Mouse (Mus musculus): ENCODE results near the gene Kazn. TPM values are rescaled to one million over a fixed set of nuclear protein-coding genes. Genes with fewer than 3 reads are reported as not detected.
A peak's percentile ranks its signal among the peaks of the same experiment; 100 is the strongest.

Gene Kazn
- polyA plus RNA-seq, 1 experiment from 2014 or later, result 12.9 TPM

- no peaks in the 10 kb centered on the region for H3K9me3 ChIP-seq (ENCODE audit: control insufficient read depth, low read length)
- peak; percentile 29; the same call in 1 of the 2 replicates for ATAC-seq (ENCODE audit: low FRiP score, low TSS enrichment)
- H3K27ac ChIP-seq (ENCODE audit: low read depth, low read length), result no peak overlapping the region
- no peak overlapping the region for H3K4me3 ChIP-seq (ENCODE audit: low read length)
- H3K4me2 ChIP-seq (replicated peaks; ENCODE audit: low read depth, low read length), result no peak overlapping the region
- no peak overlapping the region for H3K9ac ChIP-seq (ENCODE audit: low read depth, low read length)
- no peaks in the 10 kb centered on the region for H3K27me3 ChIP-seq (ENCODE audit: control insufficient read depth, insufficient read depth, low read length)
- 0 out of 2 replicates have a peak, but pooled peaks cover 8% of the 10 kb centered on the region for H3K4me1 ChIP-seq (ENCODE audit: control insufficient read depth, insufficient read depth, low read length)
- 21% methylated on average over 5 of the region's 5 CpGs for WGBS
- H3K36me3 ChIP-seq (ENCODE audit: control insufficient read depth, insufficient read depth, low read length), result no peaks in the 10 kb centered on the region
Measured at GRCm38 (mm10) chr4:142248426-142248825, 9.2 kb upstream of the Kazn start.

- Histone ChIP-seq H3K9ac (ENCODE audit: low read depth, low read length) (no peak overlapping the region), H3K36me3 (ENCODE audit: control insufficient read depth, insufficient read depth, low read length) (no peaks in the 10 kb centered on the region), H3K9me3 (ENCODE audit: control insufficient read depth, low read length) (no peaks in the 10 kb centered on the region), H3K4me1 (ENCODE audit: control insufficient read depth, insufficient read depth, low read length) (0 out of 2 replicates have a peak, but pooled peaks cover 8% of the 10 kb centered on the region), H3K27me3 (ENCODE audit: control insufficient read depth, insufficient read depth, low read length) (no peaks in the 10 kb centered on the region), H3K27ac (ENCODE audit: low read depth, low read length) (no peak overlapping the region), H3K4me3 (ENCODE audit: low read length) (no peak overlapping the region), H3K4me2 (replicated peaks; ENCODE audit: low read depth, low read length) (no peak overlapping the region)
- WGBS, result 47% methylated on average over 5 of the region's 5 CpGs
- ATAC-seq (ENCODE audit: low FRiP score, low TSS enrichment), result no peak
Measured at GRCm38 (mm10) chr4:142246698-142247097, 7.5 kb upstream of the Kazn start.

- no peaks in the 10 kb centered on the region for H3K9me3 ChIP-seq (ENCODE audit: control insufficient read depth, low read length)
- H3K4me2 ChIP-seq (replicated peaks; ENCODE audit: low read depth, low read length), result no peak overlapping the region
- no peaks in the 10 kb centered on the region for H3K36me3 ChIP-seq (ENCODE audit: control insufficient read depth, insufficient read depth, low read length)
- no peak overlapping the region for H3K4me3 ChIP-seq (ENCODE audit: low read length)
- H3K4me1 ChIP-seq (ENCODE audit: control insufficient read depth, insufficient read depth, low read length), result peaks cover 5% of the 10 kb centered on the region
- H3K27me3 ChIP-seq (ENCODE audit: control insufficient read depth, insufficient read depth, low read length), result no peaks in the 10 kb centered on the region
- 91% methylated on average over 5 of the region's 5 CpGs for WGBS
- H3K9ac ChIP-seq (ENCODE audit: low read depth, low read length), result no peak overlapping the region
- no peak overlapping the region for H3K27ac ChIP-seq (ENCODE audit: low read depth, low read length)
- no peak for ATAC-seq (ENCODE audit: low FRiP score, low TSS enrichment)
Measured at GRCm38 (mm10) chr4:142244641-142245040, 5.4 kb upstream of the Kazn start.

- Histone ChIP-seq H3K9ac (ENCODE audit: low read depth, low read length) (no peak overlapping the region), H3K27me3 (ENCODE audit: control insufficient read depth, insufficient read depth, low read length) (no peaks in the 10 kb centered on the region), H3K4me1 (ENCODE audit: control insufficient read depth, insufficient read depth, low read length) (peaks cover 15% of the 10 kb centered on the region), H3K9me3 (ENCODE audit: control insufficient read depth, low read length) (no peaks in the 10 kb centered on the region), H3K36me3 (ENCODE audit: control insufficient read depth, insufficient read depth, low read length) (no peaks in the 10 kb centered on the region), H3K4me2 (replicated peaks; ENCODE audit: low read depth, low read length) (no peak overlapping the region), H3K27ac (ENCODE audit: low read depth, low read length) (no peak overlapping the region), H3K4me3 (ENCODE audit: low read length) (no peak overlapping the region)
- WGBS, result 86% methylated on average over 6 of the region's 6 CpGs
- ATAC-seq (ENCODE audit: low FRiP score, low TSS enrichment), result no peak
Measured at GRCm38 (mm10) chr4:142242750-142243383, 3.7 kb upstream of the Kazn start.

- Histone ChIP-seq H3K9me3 (ENCODE audit: control insufficient read depth, low read length) (no peaks in the 10 kb centered on the region), H3K4me2 (replicated peaks; ENCODE audit: low read depth, low read length) (no peak overlapping the region), H3K9ac (ENCODE audit: low read depth, low read length) (no peak overlapping the region), H3K36me3 (ENCODE audit: control insufficient read depth, insufficient read depth, low read length) (no peaks in the 10 kb centered on the region), H3K27ac (ENCODE audit: low read depth, low read length) (no peak overlapping the region), H3K4me3 (ENCODE audit: low read length) (no peak overlapping the region), H3K27me3 (ENCODE audit: control insufficient read depth, insufficient read depth, low read length) (no peaks in the 10 kb centered on the region), H3K4me1 (ENCODE audit: control insufficient read depth, insufficient read depth, low read length) (peaks cover 22% of the 10 kb centered on the region)
- ATAC-seq (ENCODE audit: low FRiP score, low TSS enrichment), result no peak
- 85% methylated on average over 4 of the region's 4 CpGs for WGBS
Measured at GRCm38 (mm10) chr4:142242164-142242563, 3.0 kb upstream of the Kazn start.

GRCm38 (mm10) chr4:142240874-142241273 is 1.7 kb upstream of the Kazn start:
- H3K27me3 ChIP-seq (ENCODE audit: control insufficient read depth, insufficient read depth, low read length), result no peaks in the 10 kb centered on the region
- H3K4me2 ChIP-seq (replicated peaks; ENCODE audit: low read depth, low read length), result no peak overlapping the region
- peaks cover 25% of the 10 kb centered on the region for H3K4me1 ChIP-seq (ENCODE audit: control insufficient read depth, insufficient read depth, low read length)
- ATAC-seq (ENCODE audit: low FRiP score, low TSS enrichment), result no peak
- no peaks in the 10 kb centered on the region for H3K9me3 ChIP-seq (ENCODE audit: control insufficient read depth, low read length)
- H3K27ac ChIP-seq (ENCODE audit: low read depth, low read length), result no peak overlapping the region
- no peak overlapping the region for H3K4me3 ChIP-seq (ENCODE audit: low read length)
- H3K9ac ChIP-seq (ENCODE audit: low read depth, low read length), result no peak overlapping the region
- no peaks in the 10 kb centered on the region for H3K36me3 ChIP-seq (ENCODE audit: control insufficient read depth, insufficient read depth, low read length)
- WGBS, result 45% methylated on average over 5 of the region's 5 CpGs

- Histone ChIP-seq H3K4me1 (ENCODE audit: control insufficient read depth, insufficient read depth, low read length) (peaks cover 30% of the 10 kb centered on the region), H3K9me3 (ENCODE audit: control insufficient read depth, low read length) (no peaks in the 10 kb centered on the region), H3K27ac (ENCODE audit: low read depth, low read length) (peak overlapping the region; percentile 65), H3K36me3 (ENCODE audit: control insufficient read depth, insufficient read depth, low read length) (no peaks in the 10 kb centered on the region), H3K27me3 (ENCODE audit: control insufficient read depth, insufficient read depth, low read length) (no peaks in the 10 kb centered on the region), H3K9ac (ENCODE audit: low read depth, low read length) (peak overlapping the region; percentile 68), H3K4me2 (replicated peaks; ENCODE audit: low read depth, low read length) (peak overlapping the region; percentile 77), H3K4me3 (ENCODE audit: low read length) (peak overlapping the region; percentile 61)
- ATAC-seq (ENCODE audit: low FRiP score, low TSS enrichment), result peak; percentile 70
- WGBS, result under 1% methylated on average over 63 of the region's 69 CpGs
Measured at GRCm38 (mm10) chr4:142238486-142239239, 538 bp downstream of the Kazn start.

- H3K4me3 ChIP-seq (ENCODE audit: low read length), result peak overlapping the region; percentile 61
- H3K27me3 ChIP-seq (ENCODE audit: control insufficient read depth, insufficient read depth, low read length), result no peaks in the 10 kb centered on the region
- H3K36me3 ChIP-seq (ENCODE audit: control insufficient read depth, insufficient read depth, low read length), result no peaks in the 10 kb centered on the region
- peak; percentile 1; the same call in 1 of the 2 replicates for ATAC-seq (ENCODE audit: low FRiP score, low TSS enrichment)
- 6% methylated on average over 14 of the region's 14 CpGs for WGBS
- H3K9ac ChIP-seq (ENCODE audit: low read depth, low read length), result peak overlapping the region; percentile 68; the same call in 1 of the 2 replicates
- peak overlapping the region; percentile 77 for H3K4me2 ChIP-seq (replicated peaks; ENCODE audit: low read depth, low read length)
- H3K4me1 ChIP-seq (ENCODE audit: control insufficient read depth, insufficient read depth, low read length), result peaks cover 30% of the 10 kb centered on the region
- H3K9me3 ChIP-seq (ENCODE audit: control insufficient read depth, low read length), result no peaks in the 10 kb centered on the region
- H3K27ac ChIP-seq (ENCODE audit: low read depth, low read length), result no peak overlapping the region; the same call in 1 of the 2 replicates
Measured at GRCm38 (mm10) chr4:142238041-142238440, 1.2 kb downstream of the Kazn start.

- Histone ChIP-seq H3K4me3 (ENCODE audit: low read length) (no peak overlapping the region), H3K9ac (ENCODE audit: low read depth, low read length) (no peak overlapping the region), H3K36me3 (ENCODE audit: control insufficient read depth, insufficient read depth, low read length) (no peaks in the 10 kb centered on the region), H3K9me3 (ENCODE audit: control insufficient read depth, low read length) (no peaks in the 10 kb centered on the region), H3K27me3 (ENCODE audit: control insufficient read depth, insufficient read depth, low read length) (no peaks in the 10 kb centered on the region), H3K4me1 (ENCODE audit: control insufficient read depth, insufficient read depth, low read length) (peaks cover 34% of the 10 kb centered on the region), H3K4me2 (replicated peaks; ENCODE audit: low read depth, low read length) (no peak overlapping the region), H3K27ac (ENCODE audit: low read depth, low read length) (no peak overlapping the region)
- WGBS, result 84% methylated on average over 4 of the region's 4 CpGs
- no peak for ATAC-seq (ENCODE audit: low FRiP score, low TSS enrichment)
Measured at GRCm38 (mm10) chr4:142236681-142237080, 2.5 kb downstream of the Kazn start.

Measured in kidney, embryonic 14.5 days (tissue).